Mouse (Mus musculus) forebrain, embryonic 13.5 days (tissue): ENCODE measurements around the gene Urb2. TPM values are rescaled to one million over a fixed set of nuclear protein-coding genes. Genes with fewer than 3 reads are reported as not detected.

Source experiments
- ATAC-seq: fragments of 200-750 bp; cut with Nextera tagmentation; 2 replicates; pipeline ENCODE4 v1.8.0; 2017
- H3K27ac ChIP-seq: fragments of 300-500 bp; sonication (generic); 2 replicates; pipeline ENCODE4 v1.5.1; 2015; ENCODE audit warnings: inconsistent platforms, mild to moderate bottlenecking, moderate library complexity
- H3K27me3 ChIP-seq: fragments of 300-500 bp; sonication (generic); 2 replicates; pipeline ENCODE4 v1.6.1; 2015; ENCODE audit warnings: mild to moderate bottlenecking, inconsistent platforms
- H3K36me3 ChIP-seq: fragments of 300-500 bp; sonication (generic); 2 replicates; pipeline ENCODE4 v1.6.1; 2015; ENCODE audit warnings: mild to moderate bottlenecking, inconsistent platforms; ENCODE audit not compliant: poor library complexity, severe bottlenecking
- H3K4me1 ChIP-seq: fragments of 300-500 bp; sonication (generic); 2 replicates; pipeline ENCODE4 v1.6.1; 2015; ENCODE audit warnings: inconsistent platforms
- H3K4me2 ChIP-seq: fragments of 300-500 bp; sonication (generic); 2 replicates; pipeline ENCODE4 v1.6.1; 2015; ENCODE audit warnings: inconsistent platforms, mild to moderate bottlenecking, moderate library complexity
- H3K4me3 ChIP-seq: fragments of 300-500 bp; sonication (generic); 2 replicates; pipeline ENCODE4 v1.5.1; 2015; ENCODE audit warnings: mild to moderate bottlenecking, inconsistent platforms
- H3K9ac ChIP-seq: fragments of 300-500 bp; sonication (generic); 2 replicates; pipeline ENCODE4 v1.6.1; 2015; ENCODE audit warnings: mild to moderate bottlenecking, inconsistent platforms
- H3K9me3 ChIP-seq: fragments of 300-500 bp; sonication (generic); replicated peaks from 2 replicates; pipeline ENCODE4 v1.6.1; 2016; ENCODE audit warnings: inconsistent platforms
- WGBS: fragments of 180-500 bp; shearing (Covaris S2); methylation state at CpG from one replicate; pipeline ENCODE4 v1.1.7; 2015; 5-methylcytosine and 5-hydroxymethylcytosine counted together
- microRNA counts: library from miRNA; unstranded; fragments of <30 nt; microRNA quantifications from one replicate; lab custom pipeline; 2016
- microRNA-seq: library from miRNA; unstranded; fragments of <30 nt; microRNA quantifications from one replicate; pipeline ENCODE4, GENCODE M21; 2016
- polyA plus RNA-seq: library from polyadenylated mRNA; unstranded; fragments of >200 nt; fragmentation: Nextera tagmentation; extraction: Ambion mirVana; gene quantifications from 2 replicates; pipeline ENCODE4 v1.2.1, GENCODE M21; 2015

The Urb2 gene
- polyA plus RNA-seq, 1 experiment from 2014 or later: 3.2 TPM

DNA sequence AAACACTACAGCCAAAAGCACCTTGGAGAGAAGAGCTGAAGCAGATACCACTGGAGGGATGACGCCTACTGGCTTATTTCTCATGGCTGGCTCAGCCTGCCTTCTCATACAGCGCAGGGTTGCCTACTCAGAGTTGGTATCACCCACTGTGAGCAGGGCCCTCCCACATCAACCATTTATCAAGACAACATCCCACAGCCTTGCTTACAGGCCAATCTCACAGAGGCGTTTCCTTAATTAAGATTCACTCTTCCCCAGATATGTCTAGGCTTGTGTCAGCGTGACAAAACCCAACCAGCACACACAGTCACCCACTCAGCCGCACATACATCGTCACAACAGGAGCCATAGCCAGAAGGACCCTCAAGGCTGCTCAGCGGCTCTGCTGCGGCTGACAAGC is 61.3 kb downstream of the Urb2 start:
- Histone ChIP-seq H3K4me1 (no peaks in the 10 kb centered on the region), H3K4me3 (no peak overlapping the region), H3K9me3 (no peaks in the 10 kb centered on the region), H3K4me2 (no peak overlapping the region), H3K27me3 (no peaks in the 10 kb centered on the region), H3K36me3 (no peaks in the 10 kb centered on the region), H3K27ac (no peak overlapping the region), H3K9ac (no peak overlapping the region)
- no peak for ATAC-seq
- WGBS: 96% methylated on average over 8 of the region's 8 CpGs

DNA sequence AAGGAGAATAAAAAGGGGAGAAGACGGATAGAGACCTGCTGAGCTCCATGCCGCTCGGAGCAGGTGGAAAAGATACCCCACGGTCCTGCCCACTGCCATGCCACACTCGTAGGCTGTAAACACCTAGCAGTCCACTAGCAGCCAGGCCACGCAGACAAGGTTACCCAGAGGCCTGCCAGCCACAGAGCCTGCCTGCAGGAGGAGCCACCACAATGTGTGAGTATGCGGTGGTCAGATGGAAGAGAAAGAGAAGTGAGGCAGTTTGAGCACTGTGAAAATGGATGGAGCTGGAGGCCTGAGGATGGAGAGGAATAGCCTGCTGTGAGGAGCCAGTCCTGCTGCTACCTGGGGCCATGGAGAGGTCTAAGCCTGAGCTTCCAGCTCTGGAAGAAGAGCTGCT is 62.3 kb downstream of the Urb2 start:
- H3K9ac ChIP-seq: no peak overlapping the region
- no peak for ATAC-seq
- no peak overlapping the region for H3K27ac ChIP-seq
- no peaks in the 10 kb centered on the region for H3K4me1 ChIP-seq
- no peaks in the 10 kb centered on the region for H3K9me3 ChIP-seq
- no peak overlapping the region for H3K4me2 ChIP-seq
- H3K27me3 ChIP-seq: no peaks in the 10 kb centered on the region
- H3K4me3 ChIP-seq: no peak overlapping the region
- WGBS: 82% methylated on average over 7 of the region's 7 CpGs
- no peaks in the 10 kb centered on the region for H3K36me3 ChIP-seq

DNA sequence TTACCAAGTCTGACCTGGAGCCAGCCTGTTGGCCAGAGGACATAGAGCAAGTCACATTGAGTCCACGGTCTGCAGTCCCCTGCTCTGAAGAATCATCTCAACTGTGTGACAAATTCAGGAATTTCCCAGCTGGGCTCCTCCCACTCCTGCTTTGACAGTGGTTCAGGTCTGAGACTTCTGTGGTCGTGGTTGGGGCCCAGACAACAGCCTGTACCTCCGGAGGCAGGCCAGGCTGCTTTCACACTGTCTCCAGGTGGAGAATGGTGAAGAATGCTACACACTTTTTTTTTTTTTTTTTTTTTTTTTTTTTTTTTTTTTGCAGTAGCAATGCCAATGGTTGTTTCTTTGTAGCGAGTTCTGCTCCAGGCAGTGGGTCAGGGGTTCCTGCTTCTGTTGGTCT is 64.4 kb downstream of the Urb2 start:
- Histone ChIP-seq H3K27me3 (no peaks in the 10 kb centered on the region), H3K4me2 (no peak overlapping the region), H3K4me3 (no peak overlapping the region), H3K36me3 (no peaks in the 10 kb centered on the region), H3K9me3 (no peaks in the 10 kb centered on the region), H3K4me1 (no peaks in the 10 kb centered on the region), H3K9ac (no peak overlapping the region), H3K27ac (no peak overlapping the region)
- no peak for ATAC-seq
- 71% methylated on average over 4 of the region's 4 CpGs for WGBS

DNA sequence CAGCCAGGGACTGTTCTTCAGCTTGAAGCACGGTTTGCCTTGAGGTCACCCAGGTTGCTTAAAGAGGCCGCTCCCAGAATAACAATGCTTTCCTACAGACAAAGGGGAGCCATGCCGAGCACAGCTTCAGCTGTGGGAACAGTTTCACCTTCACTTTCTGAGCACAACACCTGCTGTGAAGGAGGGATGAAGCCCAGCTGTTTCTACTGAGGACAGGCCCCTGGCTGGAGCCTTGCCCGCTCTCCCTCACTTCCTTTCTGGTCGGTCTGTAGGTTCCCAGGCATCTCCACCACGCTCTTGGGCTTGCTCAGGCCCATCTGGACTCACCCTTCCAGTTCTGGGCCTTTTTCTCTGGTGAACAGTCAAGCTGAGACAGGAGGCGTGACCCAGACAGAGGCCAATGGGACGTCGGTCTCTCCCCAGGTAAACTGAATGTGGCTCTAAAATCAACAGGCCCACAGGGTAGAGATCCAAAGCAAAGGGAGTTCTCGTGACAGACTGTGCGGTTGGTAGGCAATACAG is 66.8 kb downstream of the Urb2 start:
- Histone ChIP-seq H3K4me1 (no peaks in the 10 kb centered on the region), H3K4me2 (no peak overlapping the region), H3K9me3 (no peaks in the 10 kb centered on the region), H3K27ac (no peak overlapping the region), H3K36me3 (no peaks in the 10 kb centered on the region), H3K9ac (no peak overlapping the region), H3K27me3 (no peaks in the 10 kb centered on the region), H3K4me3 (no peak overlapping the region)
- no peak for ATAC-seq
- WGBS: 43% methylated on average over 11 of the region's 11 CpGs

DNA sequence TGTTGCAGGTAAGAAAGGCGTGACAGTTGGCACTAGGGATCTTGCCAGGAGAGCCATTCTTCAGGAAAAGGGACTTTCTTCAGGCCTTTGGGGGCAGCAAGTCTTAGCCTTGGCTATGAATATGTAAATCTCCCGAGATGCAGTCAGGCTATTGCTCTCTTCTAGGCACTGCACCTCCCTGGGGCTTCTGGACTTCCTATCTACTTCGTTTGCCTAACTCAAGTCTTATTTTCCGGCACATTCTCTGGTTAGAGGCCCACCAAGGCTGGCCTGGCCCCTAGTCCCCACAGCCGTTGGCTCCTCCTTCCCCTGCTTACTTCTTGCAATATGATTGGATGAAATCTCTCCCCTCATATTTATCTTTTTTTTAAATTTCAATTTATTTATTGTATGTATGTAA is 67.7 kb downstream of the Urb2 start:
- Histone ChIP-seq H3K4me3 (no peak overlapping the region), H3K36me3 (no peaks in the 10 kb centered on the region), H3K4me1 (no peaks in the 10 kb centered on the region), H3K9me3 (no peaks in the 10 kb centered on the region), H3K4me2 (no peak overlapping the region), H3K27ac (no peak overlapping the region), H3K9ac (no peak overlapping the region), H3K27me3 (no peaks in the 10 kb centered on the region)
- 84% methylated on average over 5 of the region's 5 CpGs for WGBS
- ATAC-seq: no peak

DNA sequence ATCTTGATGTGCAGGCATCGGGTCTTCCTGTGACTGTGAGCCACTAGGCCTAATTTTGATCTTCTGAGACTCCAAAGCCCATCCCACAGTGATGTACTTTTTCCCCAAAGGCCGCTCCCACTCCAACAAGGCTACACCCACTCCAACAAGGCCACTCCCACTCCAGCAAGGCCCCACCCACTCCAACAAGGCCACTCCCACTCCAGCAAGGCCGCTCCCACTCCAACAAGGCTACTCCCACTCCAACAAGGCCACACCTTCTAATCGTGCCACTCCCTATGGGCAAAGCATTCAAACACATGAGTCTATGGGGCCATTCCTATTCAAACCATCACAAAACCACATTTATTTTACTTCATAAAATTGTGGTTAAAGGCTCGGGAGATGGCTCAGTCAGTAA is 69.2 kb downstream of the Urb2 start:
- Histone ChIP-seq H3K36me3 (no peaks in the 10 kb centered on the region), H3K4me1 (no peaks in the 10 kb centered on the region), H3K27ac (no peak overlapping the region), H3K9me3 (no peaks in the 10 kb centered on the region), H3K9ac (no peak overlapping the region), H3K27me3 (no peaks in the 10 kb centered on the region), H3K4me3 (no peak overlapping the region), H3K4me2 (no peak overlapping the region)
- no peak for ATAC-seq
- WGBS: 97% methylated on average over 5 of the region's 5 CpGs

MicroRNAs encoded within 50 kb of the gene (microRNA counts, 519-probe panel; counts per million panel counts)
- 1,260 counts per million, percentile 55 among the panel's probes with 10 or more counts for microRNA mmu-miR-1967 (lab: Ali Mortazavi, UCI)

Small RNAs within 50 kb of the gene (microRNA-seq; reads per million reads assigned to microRNA genes)
- not detected for gene Mir1967

Other genes starting within 250 kb of the Urb2 start
- gene Rab4a, start 215.5 kb upstream of the Urb2 start, polyA plus RNA-seq: 70.9 and 72.2 TPM in 2 replicates
- 6.4 and 7.4 TPM in 2 replicates for gene Ccsap, start 161.3 kb upstream of the Urb2 start, polyA plus RNA-seq
- 1.7 and 3.1 TPM in 2 replicates for gene Acta1, start 126.8 kb upstream of the Urb2 start, polyA plus RNA-seq
- gene Nup133, start 72.2 kb upstream of the Urb2 start, polyA plus RNA-seq: 38.5 and 42.6 TPM in 2 replicates
- 8.5 and 9.1 TPM in 2 replicates for gene Abcb10, start 38.4 kb upstream of the Urb2 start, polyA plus RNA-seq
- 27.5 and 30.9 TPM in 2 replicates for gene Taf5l, start 111 bp upstream of the Urb2 start, polyA plus RNA-seq
- gene Galnt2, start 209.9 kb downstream of the Urb2 start, polyA plus RNA-seq: 31.1 and 38.6 TPM in 2 replicates